Mouse (Mus musculus) lung, embryonic 16.5 days (tissue): ENCODE data around the gene Rit1. TPM values are rescaled to one million over a fixed set of nuclear protein-coding genes. Genes with fewer than 3 reads are reported as not detected.
A peak's percentile ranks its signal among the peaks of the same experiment; 100 is the strongest.
"Not testable (repeated sequence)": the region's sequence is repeated elsewhere in the genome, so short reads cannot be mapped to it uniquely, and the experiment has no call there.

ENCODE experiments used
- ATAC-seq: fragments of 200-750 bp; cut with Nextera tagmentation; 2 replicates; pipeline ENCODE4 v1.8.0; 2017; ENCODE audit warnings: low read depth, mild to moderate bottlenecking, moderate library complexity
- H3K27ac ChIP-seq: fragments of 300-500 bp; sonication (generic); 2 replicates; pipeline ENCODE4 v1.5.1; 2014; ENCODE audit warnings: mild to moderate bottlenecking, control low read depth, low read length
- H3K27me3 ChIP-seq: fragments of 300-500 bp; sonication (generic); 2 replicates; pipeline ENCODE4 v1.6.1; 2014; ENCODE audit warnings: low read depth, low read length, mixed read lengths; ENCODE audit not compliant: control insufficient read depth, insufficient read depth
- H3K36me3 ChIP-seq: fragments of 300-500 bp; sonication (generic); 2 replicates; pipeline ENCODE4 v1.6.1; 2014; ENCODE audit warnings: low read length; ENCODE audit not compliant: control insufficient read depth, insufficient read depth
- H3K4me1 ChIP-seq: fragments of 300-500 bp; sonication (generic); replicated peaks from 2 replicates; pipeline ENCODE4 v1.6.1; 2014; ENCODE audit warnings: low read length, mixed read lengths; ENCODE audit not compliant: control insufficient read depth, insufficient read depth
- H3K4me2 ChIP-seq: fragments of 300-500 bp; sonication (generic); 2 replicates; pipeline ENCODE4 v1.6.1; 2014; ENCODE audit warnings: low read depth, low read length, control low read depth
- H3K4me3 ChIP-seq: fragments of 300-500 bp; sonication (generic); 2 replicates; pipeline ENCODE4 v1.5.1; 2014; ENCODE audit warnings: mild to moderate bottlenecking, low read length, control low read depth
- H3K9ac ChIP-seq: fragments of 300-500 bp; sonication (generic); 2 replicates; pipeline ENCODE4 v1.6.1; 2014; ENCODE audit warnings: low read length, control low read depth
- H3K9me3 ChIP-seq: fragments of 300-500 bp; sonication (generic); 2 replicates; pipeline ENCODE4 v1.6.1; 2016; ENCODE audit warnings: low read length; ENCODE audit not compliant: control insufficient read depth
- WGBS: fragments of 180-500 bp; shearing (Covaris S2); extraction: QIAGEN DNeasy Blood & Tissue Kit; methylation state at CpG from one replicate; pipeline ENCODE4 v1.1.7; 2014; 5-methylcytosine and 5-hydroxymethylcytosine counted together
- polyA plus RNA-seq: library from polyadenylated mRNA; unstranded; fragments of >200 nt; fragmentation: Nextera tagmentation; extraction: Ambion mirVana; gene quantifications from 2 replicates; pipeline ENCODE4 v1.2.1, GENCODE M21; 2015

The Rit1 gene
- polyA plus RNA-seq, 1 experiment from 2014 or later: 58.9 TPM

GRCm38 (mm10) chr3:88758045-88758500 lies 41.4 kb downstream of the Rit1 start:
- Histone ChIP-seq H3K9ac (peak overlapping the region; percentile 63), H3K4me1 (peaks cover 13% of the 10 kb centered on the region), H3K36me3 (no peaks in the 10 kb centered on the region), H3K9me3 (no peaks in the 10 kb centered on the region), H3K27ac (peak overlapping the region; percentile 93), H3K4me3 (no peak overlapping the region), H3K4me2 (peak overlapping the region; percentile 15), H3K27me3 (no peaks in the 10 kb centered on the region)
- 3% methylated on average over 5 of the region's 5 CpGs for WGBS
- peak; percentile 90 for ATAC-seq

GRCm38 (mm10) chr3:88761619-88762018 lies 45.0 kb downstream of the Rit1 start:
- ATAC-seq: no peak
- Histone ChIP-seq H3K27ac (no peak overlapping the region), H3K4me3 (no peak overlapping the region), H3K9me3 (no peaks in the 10 kb centered on the region), H3K36me3 (no peaks in the 10 kb centered on the region), H3K9ac (no peak overlapping the region), H3K4me2 (no peak overlapping the region), H3K4me1 (peaks cover 13% of the 10 kb centered on the region), H3K27me3 (no peaks in the 10 kb centered on the region)
- WGBS: 90% methylated on average over 19 of the region's 19 CpGs

GRCm38 (mm10) chr3:88762401-88762831 lies 45.8 kb downstream of the Rit1 start:
- WGBS: 54% methylated on average over 6 of the region's 6 CpGs
- Histone ChIP-seq H3K4me3 (no peak overlapping the region), H3K36me3 (no peaks in the 10 kb centered on the region), H3K4me1 (peaks cover 13% of the 10 kb centered on the region), H3K4me2 (no peak overlapping the region), H3K9ac (no peak overlapping the region), H3K27ac (no peak overlapping the region), H3K27me3 (no peaks in the 10 kb centered on the region), H3K9me3 (no peaks in the 10 kb centered on the region)
- no peak for ATAC-seq

GRCm38 (mm10) chr3:88771189-88771940 lies 54.7 kb downstream of the Rit1 start:
- peak; percentile 83 for ATAC-seq
- not testable (repeated sequence) for H3K4me1 ChIP-seq, H3K9ac ChIP-seq, H3K27me3 ChIP-seq, H3K36me3 ChIP-seq, H3K9me3 ChIP-seq
- WGBS: 1% methylated on average over 17 of the region's 28 CpGs
- Histone ChIP-seq H3K4me3 (peak overlapping the region; percentile 36), H3K4me2 (peak overlapping the region; percentile 52), H3K27ac (peak overlapping the region; percentile 39)

- peak overlapping the region; percentile 39 for H3K27ac ChIP-seq
- H3K9ac ChIP-seq, H3K4me1 ChIP-seq, H3K9me3 ChIP-seq, H3K27me3 ChIP-seq, ATAC-seq, H3K36me3 ChIP-seq: not testable (repeated sequence)
- peak overlapping the region; percentile 52 for H3K4me2 ChIP-seq
- WGBS: 18% methylated on average over 3 of the region's 6 CpGs
- peak overlapping the region; percentile 36 for H3K4me3 ChIP-seq
These were observed 55.3 kb downstream of the Rit1 start for GRCm38 (mm10) chr3:88771941-88772280.

- peak; percentile 63 for ATAC-seq
- not testable (repeated sequence) for H3K36me3 ChIP-seq, H3K9me3 ChIP-seq, H3K9ac ChIP-seq, H3K4me1 ChIP-seq, H3K27ac ChIP-seq, H3K27me3 ChIP-seq
- peak overlapping the region; percentile 38; the same call in 1 of the 2 replicates for H3K4me2 ChIP-seq
- H3K4me3 ChIP-seq: 0 out of 2 replicates have a peak overlapping the region, but pooled peaks have one; percentile 18
- WGBS: under 1% methylated on average over 19 of the region's 19 CpGs
These were observed 55.8 kb downstream of the Rit1 start for GRCm38 (mm10) chr3:88772399-88772798.

- H3K4me3 ChIP-seq, ATAC-seq, H3K4me2 ChIP-seq, H3K27ac ChIP-seq, H3K4me1 ChIP-seq, H3K27me3 ChIP-seq, H3K9me3 ChIP-seq, H3K9ac ChIP-seq, H3K36me3 ChIP-seq: not testable (repeated sequence)
- WGBS: 87% methylated on average over 6 of the region's 6 CpGs
These were observed 56.5 kb downstream of the Rit1 start for GRCm38 (mm10) chr3:88773163-88773562.

GRCm38 (mm10) chr3:88774939-88775841 lies 58.6 kb downstream of the Rit1 start, which contains the start of gene Syt11:
Gene Syt11 (minus strand): TSS chr3:88775164.
- 6% methylated on average over 28 of the region's 51 CpGs for WGBS
- H3K4me3 ChIP-seq: peak within 1 kb of the TSS; percentile 45
- peak within 1 kb of the TSS; percentile 43; the same call in 1 of the 2 replicates for H3K9ac ChIP-seq
- ATAC-seq: peak; percentile 73
- H3K9me3 ChIP-seq, H3K4me1 ChIP-seq, H3K36me3 ChIP-seq, H3K27ac ChIP-seq, H3K27me3 ChIP-seq: not testable (repeated sequence)
- peak within 1 kb of the TSS; percentile 52 for H3K4me2 ChIP-seq
